ENCODE assay signal across 8 mouse cellular contexts in the genomic region with DNA sequence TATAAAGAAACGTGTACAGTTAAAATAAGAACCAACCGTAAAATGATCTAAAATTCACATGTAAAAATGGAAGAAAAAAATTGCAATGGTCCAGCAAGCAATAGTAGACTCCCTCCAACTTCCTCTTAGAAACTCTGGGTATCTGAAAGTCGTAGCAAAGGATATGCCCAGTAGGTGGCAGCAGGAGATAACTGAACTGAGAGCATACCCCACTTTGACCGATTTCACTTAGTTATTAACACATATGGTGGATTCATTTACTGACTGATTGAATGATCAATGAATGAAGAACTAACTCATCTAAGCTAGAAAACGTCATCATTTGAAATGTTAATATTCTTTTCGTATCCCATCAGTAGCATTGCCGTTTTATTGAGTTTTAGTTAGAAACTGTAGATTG.
DNase-seq lines count a peak whose midpoint lies in the region; ATAC-seq and TF ChIP-seq lines count a peak whose summit lies in the region.

No protein-coding gene starts in this region.

- H3K27me3 ChIP-seq in liver, adult 2 months (ENCODE audit: control insufficient read depth, insufficient read depth, low read length) = no peaks in the 10 kb centered on the region
- no peaks in the 10 kb centered on the region for H3K27me3 ChIP-seq in liver, embryonic 11.5 days (replicated peaks; ENCODE audit: control insufficient read depth, insufficient read depth, low read length)
- no peaks in the 10 kb centered on the region for H3K27me3 ChIP-seq in midbrain, postnatal 0 days (ENCODE audit: insufficient read depth, low read length)

- WGBS in liver, adult 2 months = 26% methylated on average over 7 of the region's 7 CpGs
- WGBS in liver, embryonic 11.5 days = 23% methylated on average over 7 of the region's 7 CpGs
- 26% methylated on average over 7 of the region's 7 CpGs for WGBS in midbrain, postnatal 0 days

- no peak overlapping the region for H3K9ac ChIP-seq in liver, adult 2 months (ENCODE audit: low read depth, low read length)
- H3K9ac ChIP-seq in liver, embryonic 11.5 days (ENCODE audit: low read depth, low read length) = no peak overlapping the region
- H3K9ac ChIP-seq in midbrain, postnatal 0 days (replicated peaks; ENCODE audit: low read length, poor library complexity, severe bottlenecking) = no peak overlapping the region

- H3K27ac ChIP-seq in liver, adult 2 months (replicated peaks; ENCODE audit: insufficient read depth, low read depth, low read length) = no peak overlapping the region
- no peak overlapping the region for H3K27ac ChIP-seq in liver, embryonic 11.5 days (ENCODE audit: low read depth, low read length)
- H3K27ac ChIP-seq in midbrain, postnatal 0 days (ENCODE audit: low read depth, low read length) = no peak overlapping the region

- no peak for TF ChIP-seq POLR2A in liver, adult 2 months (IDR thresholded peaks at IDR 0.05; ENCODE audit: extremely low read depth, insufficient read depth, low read length)

- H3K4me1 ChIP-seq in liver, adult 2 months (ENCODE audit: control insufficient read depth, insufficient read depth, low read length) = peaks cover 3% of the 10 kb centered on the region; the same call in 1 of the 2 replicates
- no peaks in the 10 kb centered on the region for H3K4me1 ChIP-seq in liver, embryonic 11.5 days (replicated peaks; ENCODE audit: control insufficient read depth, insufficient read depth, low read length)
- no peaks in the 10 kb centered on the region for H3K4me1 ChIP-seq in midbrain, postnatal 0 days (ENCODE audit: insufficient read depth, low read length)

- no peak overlapping the region for H3K4me2 ChIP-seq in liver, embryonic 11.5 days
- H3K4me2 ChIP-seq in midbrain, postnatal 0 days (ENCODE audit: low read depth, low read length, poor library complexity, severe bottlenecking) = no peak overlapping the region

- peak; percentile 70 for DNase-seq in liver, adult 2 months (ENCODE audit: extremely low read depth, low read depth, low spot score)
- DNase-seq in liver, embryonic 11.5 days (ENCODE audit: low spot score) = no peak
- DNase-seq in cerebellum, adult 18-20 months = peak; percentile 70 to 75
- peak; percentile 26 to 73 for DNase-seq in frontal cortex, postnatal 10 days (ENCODE audit: low spot score in 2 of 2)
- peak; percentile 64 to 74 for DNase-seq in left cerebral cortex, postnatal 10 days (ENCODE audit: extremely low spot score in 1 of 2, low spot score in 2 of 2)
- peak; percentile 85 for DNase-seq in midbrain, postnatal 0 days (ENCODE audit: low spot score)
- DNase-seq in spleen, postnatal 4 days (ENCODE audit: low spot score in 2 of 2) = peak; percentile 62 to 73

- no peaks in the 10 kb centered on the region; the same call in 1 of the 2 replicates for H3K79me2 ChIP-seq in liver, adult 2 months (ENCODE audit: control insufficient read depth, insufficient read depth, low read length)

- no peak overlapping the region for H3K4me3 ChIP-seq in liver, adult 2 months (ENCODE audit: insufficient read depth, low read depth, low read length)
- no peak overlapping the region for H3K4me3 ChIP-seq in liver, embryonic 11.5 days (ENCODE audit: low read depth, low read length)
- H3K4me3 ChIP-seq in midbrain, postnatal 0 days (ENCODE audit: low read depth, low read length) = no peak overlapping the region

- peak; percentile 70 for TF ChIP-seq CTCF in liver, adult 2 months (IDR thresholded peaks at IDR 0.05; ENCODE audit: low read depth, low read length)
- TF ChIP-seq CTCF in midbrain, postnatal 0 days (IDR thresholded peaks at IDR 0.05) = peak; percentile 96

- no peaks in the 10 kb centered on the region for H3K36me3 ChIP-seq in liver, adult 2 months (ENCODE audit: control insufficient read depth, insufficient read depth, low read length)
- H3K36me3 ChIP-seq in liver, embryonic 11.5 days (ENCODE audit: control insufficient read depth, insufficient read depth, low read length) = no peaks in the 10 kb centered on the region
- no peaks in the 10 kb centered on the region for H3K36me3 ChIP-seq in midbrain, postnatal 0 days (ENCODE audit: insufficient read depth, low read length)

- no peaks in the 10 kb centered on the region for H3K9me3 ChIP-seq in liver, embryonic 11.5 days (ENCODE audit: control insufficient read depth, low read length)
- H3K9me3 ChIP-seq in midbrain, postnatal 0 days (ENCODE audit: low read length) = no peaks in the 10 kb centered on the region

- intact Hi-C loops in left cerebral cortex, postnatal 10 days (cut with DNase I) = loop anchor here (1.0 to 10.0 kb wide), 3 partner anchors 184 to 654 kb away; no protein-coding TSS in a partner anchor

- no peak; the same call in 1 of the 2 replicates for ATAC-seq in liver, embryonic 11.5 days (replicated peaks; ENCODE audit: low FRiP score)
- peak; percentile 85 for ATAC-seq in inflammation-experienced regulatory T-cells, adult 6 months
- ATAC-seq in midbrain, postnatal 0 days (ENCODE audit: low FRiP score) = peak; percentile 57; the same call in 1 of the 2 replicates
